Mouse (Mus musculus): ENCODE measurements at regions not wholly inside any gene's neighbourhood (a gene's known extent, or its start where the extent isn't known, plus 50 kb on each side); places are given as distances from the start of the nearest gene placed in this dataset.

- no peak for DNase-seq
Observed at GRCm38 (mm10) chr11:89145281-89145945, 71.8 kb downstream of the Gm525 start.

- DNase-seq: no peak
Observed at GRCm38 (mm10) chr11:89142527-89143154, 69.0 kb downstream of the Gm525 start.

Data from cerebellum, adult 9-11 months (tissue).